Mouse (Mus musculus) adrenal gland, postnatal 14 days (tissue): ENCODE measurements around the gene Uba1. TPM values are rescaled to one million over a fixed set of nuclear protein-coding genes. Genes with fewer than 3 reads are reported as not detected.

Source experiments
- DNase-seq: peaks from one replicate; pipeline ENCODE4 v3.0.0; 2021; ENCODE audit warnings: mixed read lengths
- total RNA-seq: library from RNA; stranded (reverse); gene quantifications from 2 replicates; pipeline ENCODE4 v1.2.3, GENCODE M21; 2021

Gene Uba1
- total RNA-seq, 1 experiment from 2014 or later, result 320 TPM

DNA sequence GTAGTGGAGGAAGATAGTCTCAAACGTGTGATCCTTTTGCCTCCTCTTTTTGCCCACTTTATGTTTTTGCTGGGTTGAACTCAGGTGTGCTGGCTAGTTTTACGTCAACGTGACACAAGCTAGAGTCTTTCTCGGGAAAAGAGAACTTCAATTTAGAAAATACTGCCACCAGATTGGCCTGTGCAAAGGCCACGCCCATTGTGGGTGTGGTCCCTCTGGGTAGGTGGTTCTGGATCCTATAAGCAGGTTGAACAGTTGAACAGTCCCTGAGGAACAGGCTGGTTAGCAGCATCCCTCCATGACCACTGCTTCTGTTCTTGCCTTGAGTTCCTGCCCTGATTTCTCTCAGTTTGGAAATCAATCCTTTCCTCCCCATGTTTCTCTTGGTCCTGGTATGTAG lies 70.6 kb downstream of the Uba1 start:
- DNase-seq, result no peak

GRCm38 (mm10) chrX:20730048-20730447 lies 71.9 kb downstream of the Uba1 start:
- peak; percentile 52 for DNase-seq

Other genes with a start within 250 kb of the Uba1 start
- 5.6 and 5.8 TPM in 2 replicates for gene Jade3, start 232.6 kb upstream of the Uba1 start, total RNA-seq
- 3.6 and 82.0 TPM in 2 replicates for gene Rgn, start 108.5 kb upstream of the Uba1 start, total RNA-seq
- gene Rbm10, start 40.8 kb upstream of the Uba1 start, total RNA-seq, result 36.8 and 37.9 TPM in 2 replicates
- gene Ndufb11, start 40.7 kb upstream of the Uba1 start, total RNA-seq, result 465 and 484 TPM in 2 replicates
- gene Cdk16, start 29.6 kb downstream of the Uba1 start, total RNA-seq, result 164 and 183 TPM in 2 replicates
- 23.2 and 24.3 TPM in 2 replicates for gene Usp11, start 45.6 kb downstream of the Uba1 start, total RNA-seq
- 96.3 and 102 TPM in 2 replicates for gene Araf, start 139.5 kb downstream of the Uba1 start, total RNA-seq
- gene Timp1, start 211.8 kb downstream of the Uba1 start, total RNA-seq, result 26.3 and 27.4 TPM in 2 replicates